Mouse (Mus musculus) R1 (cell line): Measurements from ENCODE around the gene Gm5475.

ENCODE experiments used
- DNase-seq: peaks from one replicate; pipeline ENCODE4 v3.0.0-alpha.2; 2018; ENCODE audit warnings: low read depth, low spot score

Gm5475 gene

DNA sequence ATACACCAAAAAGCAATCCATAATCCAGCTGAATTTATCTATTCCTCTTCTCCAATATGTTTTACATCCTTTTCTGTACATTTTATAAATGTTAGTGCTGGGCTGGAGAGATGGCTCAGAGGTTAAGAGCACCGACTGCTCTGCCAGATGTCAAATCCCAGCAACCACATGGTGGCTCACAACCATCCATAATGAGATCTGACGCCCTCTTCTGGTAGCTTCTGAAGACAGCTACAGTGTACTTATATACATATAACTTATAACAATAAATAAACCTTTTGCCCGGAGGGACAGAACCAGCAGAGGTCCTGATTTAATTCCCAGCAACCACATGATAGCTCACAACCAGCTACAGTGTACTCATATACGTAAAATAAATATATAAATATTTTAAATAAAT, 26.6 kb downstream of the Gm5475 start:
- DNase-seq: peak; percentile 70

DNA sequence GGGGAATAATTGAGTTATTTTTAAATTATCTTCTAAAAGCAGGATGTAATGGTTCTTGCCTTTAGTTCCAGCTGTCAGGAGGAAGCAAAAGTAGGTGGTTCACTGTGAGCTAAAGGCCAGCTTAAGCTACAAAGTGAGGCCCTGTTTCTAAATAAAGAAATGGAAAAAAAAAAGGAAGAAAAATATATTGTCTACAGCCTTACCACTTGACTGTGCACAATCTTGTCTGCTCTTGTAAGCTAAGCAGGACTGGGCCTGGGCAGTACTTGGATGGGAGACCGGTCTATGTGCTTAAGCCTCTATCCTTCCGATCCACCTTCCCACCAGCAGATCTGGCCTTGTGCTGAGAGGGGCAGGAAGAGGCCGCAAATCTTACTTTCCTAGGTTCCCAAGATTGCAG, 27.5 kb downstream of the Gm5475 start:
- DNase-seq: no peak

DNA sequence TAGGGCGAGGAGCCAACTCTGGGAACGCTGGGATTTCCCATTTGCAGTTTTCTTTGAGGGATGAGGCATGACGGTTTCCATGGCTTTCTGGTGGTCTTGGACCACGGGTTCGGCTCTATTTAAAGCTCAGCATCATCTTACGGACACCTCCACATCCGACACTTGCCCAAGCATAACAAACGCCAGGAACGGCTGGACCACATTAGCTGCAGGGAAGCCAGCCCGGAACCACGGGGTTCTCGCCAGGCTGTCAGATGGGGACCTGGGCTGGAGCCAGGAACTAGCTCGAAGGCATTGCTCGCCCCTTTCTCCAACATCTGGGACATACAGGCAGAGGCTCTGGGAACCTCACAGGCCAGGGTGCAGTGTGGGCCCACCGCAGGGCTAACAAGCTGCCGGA, 29.3 kb downstream of the Gm5475 start:
- DNase-seq: no peak

DNA sequence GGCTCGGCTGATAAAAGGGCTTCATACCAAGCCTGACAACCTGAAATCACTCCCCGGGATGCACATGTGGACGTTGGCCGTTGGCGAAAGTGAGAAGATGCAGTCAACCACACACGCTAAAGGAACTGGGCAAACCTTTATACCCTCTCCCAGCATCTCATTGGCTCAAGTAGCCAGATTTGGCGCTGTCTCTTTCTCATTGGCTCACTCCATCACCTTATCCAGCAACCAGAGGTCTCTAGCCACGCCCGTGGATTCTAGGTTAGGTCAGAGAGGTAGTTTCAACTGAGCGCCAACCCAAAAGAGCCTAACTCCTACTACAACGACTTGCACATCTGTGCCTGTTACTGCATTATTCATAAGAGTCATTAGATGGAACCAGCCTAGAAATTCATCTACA, 30.5 kb downstream of the Gm5475 start:
- DNase-seq: peak; percentile 86

DNA sequence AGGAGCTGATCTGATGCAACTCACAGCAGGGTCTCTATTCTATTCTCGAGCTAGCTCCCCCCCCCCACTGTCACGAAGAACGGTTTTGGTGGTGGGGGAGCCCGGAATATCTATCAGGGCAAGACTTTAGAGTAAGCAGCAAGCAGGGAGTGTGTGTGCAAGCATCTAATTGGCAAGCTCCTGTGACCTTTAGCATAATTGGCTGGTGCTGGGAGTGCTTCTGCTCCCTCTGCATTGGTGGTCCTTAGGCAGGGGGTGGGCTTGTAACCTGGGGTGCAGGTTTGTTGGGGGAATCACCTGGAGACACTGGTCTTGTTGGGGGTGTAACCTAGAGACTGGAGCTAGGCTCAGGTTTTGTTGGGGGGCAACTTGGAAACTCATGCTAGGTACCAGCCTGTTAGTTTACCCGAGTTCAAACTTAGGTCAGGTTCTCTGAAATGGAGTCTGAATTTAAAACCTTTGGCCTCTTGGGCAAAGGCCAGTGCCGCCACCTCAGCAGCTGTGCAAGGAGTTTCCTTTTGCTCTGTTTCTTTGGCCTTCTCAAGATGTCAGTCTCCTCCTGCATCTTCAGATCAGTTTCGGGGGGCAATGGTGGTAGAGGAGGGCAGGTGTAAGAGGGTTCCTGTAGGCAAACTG, 34.5 kb downstream of the Gm5475 start:
- no peak for DNase-seq

DNA sequence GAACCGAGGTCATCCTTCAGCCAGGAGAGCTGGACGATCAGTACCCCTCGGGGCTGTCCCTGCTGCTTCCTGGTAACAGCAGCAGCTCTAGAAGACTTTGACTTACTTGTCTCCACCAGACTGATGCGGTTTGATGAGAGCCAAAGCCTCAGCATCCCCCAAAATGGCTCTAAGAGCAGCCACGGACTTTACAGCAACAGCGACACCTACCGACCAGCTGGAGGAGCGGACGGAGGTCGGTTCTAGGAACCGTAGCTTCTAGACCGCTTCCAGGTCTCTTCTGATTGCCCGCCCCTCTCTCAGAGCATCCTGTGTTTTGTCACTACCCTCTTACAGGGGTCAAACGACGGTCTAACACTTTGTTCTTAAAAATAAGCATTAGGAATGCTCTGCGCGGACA, 35.4 kb downstream of the Gm5475 start:
- DNase-seq: peak; percentile 91

DNA sequence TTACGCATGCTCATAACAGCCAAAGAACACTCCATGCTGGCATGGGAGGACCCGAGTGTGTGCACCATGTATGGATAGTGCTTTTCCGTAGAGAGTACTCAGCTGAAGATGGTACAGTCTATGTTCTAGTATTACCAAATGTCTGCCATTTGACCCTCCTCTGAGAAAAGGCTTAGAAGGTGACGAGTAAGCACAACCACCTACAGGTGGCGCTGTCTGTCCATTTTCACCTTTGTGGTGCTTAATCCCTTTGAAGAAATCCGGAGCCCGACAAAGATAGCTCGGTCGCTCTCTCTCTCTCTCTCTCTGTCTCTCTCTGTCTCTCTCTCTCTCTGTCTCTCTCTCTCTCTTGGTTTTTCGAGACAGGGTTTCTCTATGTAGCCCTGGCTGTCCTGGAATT, 36.1 kb downstream of the Gm5475 start:
- DNase-seq: peak; percentile 93

DNA sequence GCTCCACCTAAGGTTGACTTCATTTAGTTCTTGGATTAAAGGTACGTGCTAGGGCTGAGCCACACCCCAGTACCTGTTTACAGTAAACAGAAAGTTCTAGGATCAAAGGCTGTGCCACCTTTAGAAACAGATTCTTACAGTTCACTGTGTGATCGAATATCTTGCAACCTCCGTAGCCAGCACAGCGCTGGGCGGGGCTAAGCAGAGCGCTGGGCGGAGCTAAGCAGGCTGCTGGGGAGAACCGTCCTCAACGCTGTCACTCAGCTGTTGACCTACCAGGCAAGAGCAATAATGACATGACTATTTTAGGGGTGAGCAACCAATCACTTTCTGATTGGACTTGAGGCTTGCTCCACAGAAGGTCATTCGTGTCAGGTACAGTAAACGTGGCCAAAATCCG, 39.0 kb downstream of the Gm5475 start:
- peak; percentile 78 for DNase-seq

DNA sequence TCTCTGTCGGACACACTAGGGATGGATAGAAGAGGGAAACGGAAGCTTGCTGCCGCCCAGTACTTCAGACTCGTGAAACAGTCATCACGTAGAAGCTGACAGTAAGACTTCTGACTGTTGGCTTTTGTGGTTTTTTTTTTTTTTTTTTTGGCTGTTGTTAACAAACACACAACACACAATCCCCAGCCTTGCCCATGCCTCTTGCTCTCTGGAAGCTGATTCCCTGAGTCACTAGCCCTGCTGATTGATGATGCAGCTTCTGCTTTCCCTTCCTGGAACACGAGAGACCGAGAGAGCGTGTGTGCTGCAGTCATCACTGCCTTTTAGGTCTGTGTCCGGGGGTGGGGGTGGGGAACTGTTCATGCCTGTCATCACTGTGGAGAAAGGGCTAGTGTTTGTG, 39.7 kb downstream of the Gm5475 start:
- no peak for DNase-seq

DNA sequence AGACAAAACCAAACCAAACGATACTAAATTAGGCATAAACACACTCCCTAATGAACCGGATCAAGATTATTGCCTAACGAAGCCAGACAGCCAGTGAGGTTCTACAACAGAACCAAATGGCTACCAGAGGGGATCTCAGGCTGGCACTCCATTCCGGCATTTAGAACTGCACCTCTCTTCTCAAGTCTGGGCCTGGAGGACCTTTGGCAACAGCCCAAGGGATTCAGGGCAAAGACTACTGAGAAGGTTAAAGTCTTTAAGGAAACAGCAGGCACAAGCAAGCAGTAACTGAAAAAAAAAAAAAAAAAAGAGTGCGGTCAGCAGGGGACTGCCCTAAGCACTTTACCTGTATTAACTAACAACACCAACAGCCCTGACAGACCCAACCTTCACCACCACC, 40.1 kb downstream of the Gm5475 start:
- DNase-seq: no peak

DNA sequence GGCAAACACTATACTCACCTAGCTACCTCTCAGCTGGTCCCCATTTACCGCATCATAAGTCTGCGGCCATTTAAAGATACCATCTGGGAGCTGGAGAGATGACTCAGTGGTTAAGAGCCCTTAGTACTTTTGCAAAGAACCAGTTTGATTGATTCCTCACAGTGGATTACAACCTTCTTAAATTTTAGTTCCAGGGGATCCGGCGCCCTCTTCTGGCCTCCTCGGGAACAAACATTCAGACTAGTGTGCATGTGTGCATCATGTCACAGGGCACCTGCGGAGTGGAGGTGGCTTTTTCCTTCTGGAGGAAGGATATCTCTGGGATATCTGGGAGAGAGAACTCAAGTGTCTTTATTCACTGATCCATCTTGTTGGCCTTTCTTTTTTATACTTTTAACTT, 41.8 kb downstream of the Gm5475 start:
- DNase-seq: peak; percentile 78

DNA sequence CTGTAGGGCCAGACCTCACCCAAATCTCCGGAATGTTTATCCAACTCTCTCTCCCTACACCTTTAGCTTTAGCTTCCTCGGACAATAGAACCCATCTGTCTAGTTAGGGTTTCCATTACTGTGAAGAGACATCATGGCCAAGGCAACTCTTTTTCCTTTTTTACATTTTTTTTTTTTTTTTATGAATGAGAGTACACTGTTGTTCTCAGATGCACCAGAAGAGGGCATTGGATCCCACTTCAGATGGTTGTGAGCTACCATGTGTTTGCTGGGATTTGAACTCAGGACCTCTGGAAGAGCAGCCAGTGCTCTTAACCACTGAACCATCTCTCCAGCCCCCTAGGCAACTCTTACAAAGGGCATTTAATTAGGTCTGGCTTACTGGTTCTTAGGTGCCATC, 43.5 kb downstream of the Gm5475 start:
- no peak for DNase-seq

DNA sequence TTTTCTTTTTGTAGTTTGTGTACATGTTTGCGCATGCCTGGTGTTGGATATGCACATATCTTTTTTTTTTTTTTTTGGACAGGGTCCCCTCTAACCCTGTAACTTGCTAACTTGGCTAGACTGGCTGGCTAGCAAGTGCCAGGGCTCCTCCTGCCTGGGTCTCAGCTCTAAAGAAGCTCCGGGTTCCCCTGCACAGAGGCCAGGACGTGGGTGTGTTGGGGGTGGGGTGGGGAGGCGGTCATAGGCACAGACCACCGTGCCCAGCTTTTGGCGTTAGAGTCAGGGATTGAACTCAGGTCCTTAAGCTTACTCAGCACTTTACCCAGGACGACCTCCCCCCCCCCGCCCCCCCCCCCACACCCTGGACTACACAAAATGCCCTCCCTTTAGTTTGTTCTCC, 45.8 kb downstream of the Gm5475 start:
- DNase-seq: no peak

DNA sequence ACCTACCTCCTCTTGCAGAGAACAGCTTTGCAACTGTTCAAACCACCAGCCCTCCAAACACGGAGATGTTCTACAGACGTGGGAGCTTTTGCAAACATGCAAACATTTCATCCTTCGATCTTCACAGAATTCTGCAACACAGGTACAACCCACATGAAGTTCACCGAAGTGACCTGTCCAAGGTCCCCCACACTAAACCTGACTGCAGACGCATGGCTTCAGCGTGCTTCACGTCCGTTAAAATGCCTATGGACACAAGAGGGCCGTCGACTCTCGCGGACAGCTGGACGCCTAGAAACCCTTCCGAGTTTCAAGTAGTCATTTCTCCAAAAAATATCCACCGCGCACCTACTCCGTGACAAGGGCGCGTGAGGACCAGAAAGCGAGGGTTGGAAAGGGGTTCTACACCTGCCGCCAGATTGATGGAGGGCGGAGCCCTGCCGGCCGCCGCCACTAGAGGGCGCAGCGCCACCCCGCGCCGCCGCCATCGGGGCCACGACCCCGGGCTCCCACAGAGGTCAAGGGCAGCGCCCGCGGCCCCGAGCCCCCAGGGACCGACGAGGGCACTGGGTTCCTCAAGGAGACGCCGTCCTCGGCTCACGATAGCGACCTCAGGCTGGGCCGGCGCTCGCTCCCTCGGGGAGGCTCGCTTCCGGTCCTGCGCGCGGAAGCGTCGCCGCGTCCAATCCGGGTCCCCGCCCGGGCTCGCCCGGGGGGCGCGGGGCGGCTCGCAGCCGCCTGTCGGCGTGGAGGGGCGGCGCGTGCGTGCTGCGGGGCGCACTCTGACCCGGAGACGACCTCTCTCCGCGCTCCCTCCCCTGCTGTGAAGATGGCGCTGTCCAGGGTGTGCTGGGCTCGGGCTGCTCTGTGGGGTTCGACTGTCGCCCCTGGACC, 46.6 kb downstream of the Gm5475 start, which contains the start of gene Letmd1:
TSS of gene Letmd1 (plus strand) at position 729 of the 894 bp plus-strand sequence.
- peak; percentile 84 for DNase-seq

DNA sequence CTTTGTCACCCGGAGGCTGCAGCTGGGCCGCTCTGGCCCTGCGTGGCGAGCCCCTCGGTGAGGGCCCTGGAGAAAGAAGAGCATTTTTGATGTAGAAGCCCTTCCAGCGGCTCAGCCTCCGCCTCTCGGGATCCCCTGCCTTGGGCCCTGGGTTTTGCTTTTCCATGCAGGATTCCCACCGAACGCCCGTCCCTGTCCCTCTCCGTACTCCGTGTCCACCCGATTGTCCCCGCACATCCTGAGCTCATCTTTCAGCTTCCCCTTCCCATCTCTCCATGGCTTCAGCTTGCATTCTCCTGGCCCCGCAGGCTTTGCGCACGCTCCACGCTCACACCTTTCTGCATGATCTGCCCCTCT, 47.2 kb downstream of the Gm5475 start:
- DNase-seq: no peak

DNA sequence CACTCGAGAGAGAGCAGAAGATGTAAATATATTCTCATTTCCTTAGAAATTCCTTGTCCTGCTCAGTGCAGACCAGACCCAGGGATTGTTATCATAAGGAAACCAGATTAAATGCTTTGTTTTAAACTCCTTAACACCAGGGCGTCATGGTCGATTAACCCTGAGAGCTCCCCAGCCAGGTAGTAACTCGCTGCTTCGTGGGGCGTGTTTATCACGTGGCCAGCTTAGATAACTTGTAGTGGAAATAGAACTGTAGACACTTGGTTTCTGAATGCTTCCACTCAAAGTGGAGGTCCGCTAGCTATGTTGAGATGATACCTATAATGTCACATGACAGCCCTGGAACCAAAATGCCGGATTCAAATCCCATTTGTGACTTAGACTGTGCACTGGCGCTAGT, 48.1 kb downstream of the Gm5475 start:
- DNase-seq: no peak

DNA sequence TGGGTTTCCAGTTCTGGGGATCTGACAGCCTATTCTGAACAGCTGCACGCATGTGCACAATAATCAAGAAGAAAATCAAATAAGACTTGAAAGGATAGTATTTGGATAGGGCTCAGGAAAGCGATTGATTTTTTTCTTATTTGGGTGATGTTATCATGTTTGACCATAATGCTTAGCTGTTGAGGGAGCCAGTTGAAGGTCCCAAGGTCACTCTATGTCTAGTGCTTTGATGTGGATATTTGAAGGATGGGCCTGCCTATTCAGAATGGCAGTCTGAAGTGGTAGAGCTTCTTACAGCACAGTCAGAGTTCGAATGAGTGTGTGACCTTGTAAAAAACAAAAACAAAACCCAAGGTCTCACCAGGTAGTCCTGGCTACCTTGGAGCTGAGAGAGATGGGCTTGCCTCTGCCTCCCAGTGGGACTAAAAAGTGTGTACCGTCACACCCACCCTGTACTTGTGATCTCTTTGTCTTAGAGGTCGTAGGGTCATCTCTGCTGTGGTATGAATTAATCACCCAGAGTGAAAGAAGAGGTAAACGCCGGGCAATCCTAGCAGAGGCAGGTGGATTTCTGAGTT, 52.1 kb downstream of the Gm5475 start:
- DNase-seq: peak; percentile 97
